Mouse (Mus musculus) MEL (cell line): ENCODE measurements around the gene Rps6ka1. TPM values are rescaled to one million over a fixed set of nuclear protein-coding genes. Genes with fewer than 3 reads are reported as not detected.

ENCODE experiments used
- DNase-seq: peaks from one replicate; pipeline ENCODE4 v3.0.0; 2011; ENCODE audit warnings: low read depth, low spot score
- H3K27ac ChIP-seq: 2 replicates; pipeline ENCODE4 v1.5.1; 2012; ENCODE audit warnings: low read depth, mild to moderate bottlenecking, control low read depth, low read length, moderate library complexity; ENCODE audit not compliant: control insufficient read depth
- H3K27me3 ChIP-seq, 2 experiments: fragments of 150-350 bp in 1 of 2; sonication (generic) in 1 of 2; 2 replicates each; pipeline ENCODE4 v1.6.1; 2012; ENCODE audit warnings: low read length in 2 of 2, mild to moderate bottlenecking in 2 of 2, improper control_type of control experiment in 1 of 2, moderate library complexity in 1 of 2; ENCODE audit not compliant: insufficient read depth in 2 of 2, control insufficient read depth in 1 of 2
- H3K36me3 ChIP-seq, 2 experiments: 2 replicates each; pipeline ENCODE4 v1.6.1; 2012 to 2014; ENCODE audit warnings: low read length in 2 of 2, improper control_type of control experiment in 1 of 2, inconsistent platforms in 1 of 2, mild to moderate bottlenecking in 1 of 2; ENCODE audit not compliant: insufficient read depth in 2 of 2, control insufficient read depth in 1 of 2
- H3K4me1 ChIP-seq, 2 experiments: fragments of 150-350 bp in 1 of 2; sonication (generic) in 1 of 2; 2 replicates each; pipeline ENCODE4 v1.6.1; 2012; ENCODE audit warnings: low read length in 2 of 2, improper control_type of control experiment in 1 of 2, mild to moderate bottlenecking in 1 of 2; ENCODE audit not compliant: insufficient read depth in 2 of 2, control insufficient read depth in 1 of 2
- H3K4me3 ChIP-seq, 2 experiments: fragments of 150-350 bp in 1 of 2; sonication (generic) in 1 of 2; 2 replicates each; pipeline ENCODE4 v1.5.1; 2012; ENCODE audit warnings: low read depth in 2 of 2, low read length in 2 of 2, mild to moderate bottlenecking in 2 of 2, moderate library complexity in 2 of 2, control low read depth in 1 of 2, improper control_type of control experiment in 1 of 2; ENCODE audit not compliant: control insufficient read depth in 1 of 2, insufficient read depth in 1 of 2
- H3K79me2 ChIP-seq: 2 replicates; pipeline ENCODE4 v1.6.1; 2012; ENCODE audit warnings: mild to moderate bottlenecking, low read length, moderate library complexity; ENCODE audit not compliant: control insufficient read depth, poor library complexity, insufficient read depth
- H3K9ac ChIP-seq: 2 replicates; pipeline ENCODE4 v1.6.1; 2012; ENCODE audit warnings: low read depth, mild to moderate bottlenecking, control low read depth, low read length, moderate library complexity; ENCODE audit not compliant: control insufficient read depth, poor library complexity, severe bottlenecking
- H3K9me3 ChIP-seq: fragments of 150-350 bp; sonication (generic); replicated peaks from 2 replicates; pipeline ENCODE4 v1.6.1; 2012; ENCODE audit warnings: mild to moderate bottlenecking, low read length, improper control_type of control experiment, moderate library complexity; ENCODE audit not compliant: insufficient read depth
- CHD2 ChIP-seq: IDR thresholded peaks from 2 replicates; pipeline ENCODE4 v1.6.1; 2011; ENCODE audit warnings: low read length, improper control_type of control experiment
- ELF1 ChIP-seq: IDR thresholded peaks from 2 replicates; pipeline ENCODE4 v1.6.1; 2014; ENCODE audit warnings: low read depth, mild to moderate bottlenecking, inconsistent platforms, low read length, improper control_type of control experiment, moderate library complexity
- EP300 ChIP-seq, 2 experiments: IDR thresholded peaks; 2 replicates each; pipeline ENCODE4 v1.6.1; 2011; ENCODE audit warnings: improper control_type of control experiment in 2 of 2, low read length in 2 of 2, low read depth in 1 of 2, mild to moderate bottlenecking in 1 of 2
- JUND ChIP-seq: IDR thresholded peaks from 2 replicates; pipeline ENCODE4 v1.6.1; 2011; ENCODE audit warnings: low read depth, mild to moderate bottlenecking, improper control_type of control experiment, low read length
- MAFK ChIP-seq: IDR thresholded peaks from 2 replicates; pipeline ENCODE4 v1.6.1; 2011; ENCODE audit warnings: low read depth, mild to moderate bottlenecking, low read length, improper control_type of control experiment, borderline replicate concordance
- MAX ChIP-seq: IDR thresholded peaks from 2 replicates; pipeline ENCODE4 v1.6.1; 2011; ENCODE audit warnings: low read length, improper control_type of control experiment
- MXI1 ChIP-seq: IDR thresholded peaks from 2 replicates; pipeline ENCODE4 v1.6.1; 2011; ENCODE audit warnings: mild to moderate bottlenecking, low read depth, low read length, improper control_type of control experiment
- NRF1 ChIP-seq: IDR thresholded peaks from 2 replicates; pipeline ENCODE4 v1.6.1; 2014; ENCODE audit warnings: low read depth, mild to moderate bottlenecking, inconsistent platforms, low read length, improper control_type of control experiment, moderate library complexity; ENCODE audit not compliant: poor library complexity, insufficient read depth, severe bottlenecking
- SMC3 ChIP-seq: IDR thresholded peaks from 2 replicates; pipeline ENCODE4 v1.6.1; 2011; ENCODE audit warnings: low read depth, low read length, improper control_type of control experiment
- TAL1 ChIP-seq: IDR thresholded peaks from 2 replicates; pipeline ENCODE4 v1.6.1; 2012; ENCODE audit warnings: mild to moderate bottlenecking, inconsistent platforms, low read length, moderate library complexity, mixed read lengths
- TBP ChIP-seq: IDR thresholded peaks from 2 replicates; pipeline ENCODE4 v1.8.0; 2011; ENCODE audit warnings: low read depth, low read length, improper control_type of control experiment
- USF1 ChIP-seq: IDR thresholded peaks from 2 replicates; pipeline ENCODE4 v1.6.1; 2014; ENCODE audit warnings: low read depth, mild to moderate bottlenecking, inconsistent platforms, low read length, improper control_type of control experiment, moderate library complexity
- USF2 ChIP-seq, 2 experiments: IDR thresholded peaks; 2 replicates each; pipeline ENCODE4 v1.6.1; 2011 to 2012; ENCODE audit warnings: improper control_type of control experiment in 2 of 2, low read length in 2 of 2, borderline replicate concordance in 1 of 2, inconsistent platforms in 1 of 2, low read depth in 1 of 2, mild to moderate bottlenecking in 1 of 2; ENCODE audit not compliant: insufficient read depth in 1 of 2
- ZKSCAN1 ChIP-seq: IDR thresholded peaks from 2 replicates; pipeline ENCODE4 v1.6.1; 2012; ENCODE audit warnings: low read depth, mild to moderate bottlenecking, inconsistent platforms, low read length, improper control_type of control experiment, moderate library complexity
- ZMIZ1 ChIP-seq: IDR thresholded peaks from 2 replicates; pipeline ENCODE4 v1.6.1; 2012; ENCODE audit warnings: low read depth, mild to moderate bottlenecking, inconsistent platforms, low read length, improper control_type of control experiment, moderate library complexity
- ZNF384 ChIP-seq: IDR thresholded peaks from 2 replicates; pipeline ENCODE4 v1.6.1; 2012; ENCODE audit warnings: low read depth, mild to moderate bottlenecking, inconsistent platforms, low read length, improper control_type of control experiment
- polyA plus RNA-seq, 2 experiments: library from polyadenylated mRNA; stranded (reverse) in 1 of 2; unstranded in 1 of 2; fragments of >175 nt in 1 of 2; fragments of >200 nt in 1 of 2; gene quantifications; 2 replicates each; pipeline versions ENCODE4 v1.2.1 to v1.2.4; 2012; ENCODE audit warnings: low replicate concordance in 2 of 2, low read depth in 1 of 2; ENCODE audit not compliant: insufficient read length in 2 of 2, insufficient read depth in 1 of 2, missing spikeins in 1 of 2
- total RNA-seq: library from RNA; depleted of rRNA; stranded (reverse); fragments of 300-350 nt; gene quantifications from 2 replicates; pipeline ENCODE4 v1.2.3, GENCODE M21; 2012

The Rps6ka1 gene
- total and polyA plus RNA-seq, 3 experiments = 45.3 to 68.9 TPM; not detected in 1

- TF ChIP-seq NRF1 (no peak), ZMIZ1 (no peak), EP300 (IDR thresholded peaks at IDR 0.05; ENCODE audit: low read depth in 1 of 2, low read length in 2 of 2) (no peak)
- H3K27me3 ChIP-seq = no peaks in the 10 kb centered on the region
- no peak overlapping the region for H3K4me3 ChIP-seq
- H3K9me3 ChIP-seq = no peaks in the 10 kb centered on the region
- no peak for DNase-seq
- H3K27ac ChIP-seq = no peak overlapping the region
- H3K36me3 ChIP-seq = peaks cover 0 to 4% of the 10 kb centered on the region in 2 experiments; a peak in 1 of 4 replicates
- no peak overlapping the region for H3K9ac ChIP-seq
- H3K4me1 ChIP-seq = peaks cover 0 to 7% of the 10 kb centered on the region in 2 experiments; a peak in 1 of 4 replicates
- no peaks in the 10 kb centered on the region; the same call in 1 of the 2 replicates for H3K79me2 ChIP-seq
Measured at GRCm38 (mm10) chr4:133884127-133884753, 3.4 kb downstream of the Rps6ka1 start.

- no peak for TF ChIP-seq ELF1
- no peak for TF ChIP-seq JUND
- TF ChIP-seq ZKSCAN1 = no peak
- no peak for TF ChIP-seq USF1
- TF ChIP-seq USF2 (IDR thresholded peaks at IDR 0.05; ENCODE audit: borderline replicate concordance in 1 of 2, insufficient read depth in 1 of 2, low read depth in 1 of 2, low read length in 2 of 2) = no peak
- no peak for TF ChIP-seq TBP
- no peak for TF ChIP-seq CHD2
- TF ChIP-seq MAFK = no peak
- TF ChIP-seq ZNF384 = no peak
- TF ChIP-seq MAX = no peak
- TF ChIP-seq SMC3 = no peak
- TF ChIP-seq MXI1 = no peak
- no peak for TF ChIP-seq TAL1
- no peak overlapping the region for H3K9ac ChIP-seq
- H3K9me3 ChIP-seq = no peaks in the 10 kb centered on the region
- no peaks in the 10 kb centered on the region for H3K27me3 ChIP-seq
- no peak for DNase-seq
- peaks cover 4 to 20% of the 10 kb centered on the region in 2 experiments; a peak in 3 of 4 replicates for H3K4me1 ChIP-seq
- H3K79me2 ChIP-seq = no peaks in the 10 kb centered on the region; the same call in 1 of the 2 replicates
- peaks cover 0 to 15% of the 10 kb centered on the region in 2 experiments; a peak in 2 of 4 replicates for H3K36me3 ChIP-seq
- H3K4me3 ChIP-seq = no peak overlapping the region
- H3K27ac ChIP-seq = no peak overlapping the region
Measured at GRCm38 (mm10) chr4:133881851-133882250, 5.7 kb downstream of the Rps6ka1 start.
